Mouse (Mus musculus) G1E (cell line): ENCODE results near the gene Slc22a17. TPM values are rescaled to one million over a fixed set of nuclear protein-coding genes. Genes with fewer than 3 reads are reported as not detected.

Experiments
- ATAC-seq: 2 replicates; pipeline ENCODE4 v1.8.0; 2016; ENCODE audit warnings: mild to moderate bottlenecking; ENCODE audit not compliant: insufficient number of reproducible peaks, poor library complexity, low FRiP score, severe bottlenecking; ENCODE audit errors: extremely low read depth
- DNase-seq: peaks from one replicate; pipeline ENCODE4 v3.0.0; 2012; ENCODE audit warnings: low spot score
- H3K27me3 ChIP-seq: 2 replicates; pipeline ENCODE4 v1.6.1; 2012; ENCODE audit warnings: mild to moderate bottlenecking, low read length, inconsistent platforms; ENCODE audit not compliant: insufficient read depth
- H3K36me3 ChIP-seq: replicated peaks from 2 replicates; pipeline ENCODE3; 2012; ENCODE audit warnings: mild to moderate bottlenecking, inconsistent platforms
- H3K4me1 ChIP-seq: 2 replicates; pipeline ENCODE4 v1.6.1; 2012; ENCODE audit warnings: low read depth, low read length, inconsistent platforms, mixed read lengths; ENCODE audit not compliant: insufficient read depth
- H3K4me3 ChIP-seq: 2 replicates; pipeline ENCODE4 v1.5.1; 2012; ENCODE audit warnings: low read depth, mild to moderate bottlenecking, inconsistent platforms, low read length, moderate library complexity, mixed read lengths
- H3K9me3 ChIP-seq: replicated peaks from 2 replicates; pipeline ENCODE4 v1.6.1; 2012; ENCODE audit warnings: inconsistent platforms
- CTCF ChIP-seq: IDR thresholded peaks from 2 replicates; pipeline ENCODE4 v1.5.1; 2012; ENCODE audit warnings: low read depth, low read length, inconsistent platforms, mixed read lengths
- GATA1 ChIP-seq: IDR thresholded peaks from 2 replicates; pipeline ENCODE4 v1.6.1; 2012; ENCODE audit warnings: borderline replicate concordance, low read length, inconsistent platforms, mixed read lengths
- GATA2 ChIP-seq: IDR thresholded peaks from 2 replicates; pipeline ENCODE4 v1.6.1; 2012; ENCODE audit warnings: low read depth, low read length, inconsistent platforms, borderline replicate concordance
- POLR2AphosphoS5 ChIP-seq: IDR thresholded peaks from 2 replicates; pipeline ENCODE4 v1.6.1; 2012; ENCODE audit warnings: low read depth, low read length, inconsistent platforms; ENCODE audit not compliant: insufficient replicate concordance
- TAL1 ChIP-seq: conservative IDR thresholded peaks from 2 replicates; pipeline ENCODE4 v1.6.1; 2012; ENCODE audit warnings: low read depth, low read length, inconsistent platforms, mixed read lengths
- polyA plus RNA-seq: library from polyadenylated mRNA; stranded (reverse); fragments of >175 nt; gene quantifications from 2 replicates; pipeline ENCODE4 v1.2.3, GENCODE M21; 2012
- total RNA-seq, 2 experiments: library from RNA; stranded (forward) in 1 of 2; stranded (reverse) in 1 of 2; fragments of 200-1000 nt in 1 of 2; fragments of >200 nt in 1 of 2; fragmentation: Nextera tagmentation in 1 of 2; gene quantifications; 2 replicates each; pipeline ENCODE4 v1.2.3; 2014 to 2017

The Slc22a17 gene
- total and polyA plus RNA-seq, 3 experiments, result 0.05 to 0.60 (median 0.13) TPM

DNA sequence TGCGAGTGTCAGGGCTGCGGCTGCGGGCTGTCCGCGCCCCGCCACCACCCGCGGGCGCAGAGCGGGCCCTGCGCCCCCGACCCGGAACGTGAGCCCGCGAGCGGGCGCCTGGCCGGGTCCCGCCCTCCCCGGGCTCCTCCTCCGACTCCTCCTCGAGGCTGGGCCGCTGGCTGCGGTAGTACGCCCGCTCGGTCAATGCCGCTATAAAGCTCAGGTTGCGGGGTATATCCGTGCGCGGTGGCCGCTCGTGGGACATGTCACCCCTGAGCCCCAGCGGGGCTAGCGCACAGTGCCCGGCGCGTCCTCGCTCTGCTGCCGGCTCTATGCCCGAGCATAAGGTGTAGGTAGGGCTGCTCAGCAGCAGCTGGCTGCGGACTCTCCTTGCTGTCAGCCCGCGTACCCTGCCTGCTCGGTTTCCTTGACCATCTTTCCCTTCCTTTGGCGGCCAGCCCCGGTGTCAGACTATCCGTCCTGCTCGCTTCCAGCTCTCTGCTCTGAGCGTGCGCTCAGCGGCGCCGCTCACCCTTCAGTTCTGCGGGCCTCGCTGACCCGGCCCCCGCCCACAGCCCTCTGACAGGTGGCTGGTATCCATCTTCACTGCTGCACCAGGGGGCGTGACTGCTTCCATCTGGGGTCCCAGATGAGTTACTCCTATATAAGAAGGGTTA, 35.8 kb downstream of the Slc22a17 start, which contains the start of gene Ppp1r3e:
Gene Ppp1r3e (minus strand): TSS at position 503 of the 668 bp plus-strand sequence.
- ATAC-seq (no peak), DNase-seq (peak; percentile 53)
- peaks cover 4% of the 10 kb centered on the region for H3K36me3 ChIP-seq
- peaks cover 34% of the 10 kb centered on the region for H3K4me1 ChIP-seq
- peak within 1 kb of the TSS; percentile 91 for H3K4me3 ChIP-seq
- TF ChIP-seq CTCF, result no peak
- TF ChIP-seq POLR2AphosphoS5, result no peak
- TF ChIP-seq GATA2, result no peak
- no peak for TF ChIP-seq GATA1
- TF ChIP-seq TAL1, result no peak
- no peaks in the 10 kb centered on the region for H3K27me3 ChIP-seq
- H3K9me3 ChIP-seq, result no peaks in the 10 kb centered on the region

- DNase-seq, result peak; percentile 97
- peaks cover 31% of the 10 kb centered on the region for H3K4me1 ChIP-seq
- peaks cover 4% of the 10 kb centered on the region for H3K36me3 ChIP-seq
- no peak for TF ChIP-seq CTCF
- no peaks in the 10 kb centered on the region for H3K27me3 ChIP-seq
- peak; percentile 76 for ATAC-seq
- no peaks in the 10 kb centered on the region for H3K9me3 ChIP-seq
- peak overlapping the region; percentile 91 for H3K4me3 ChIP-seq
Observed at GRCm38 (mm10) chr14:54876539-54877047, 36.3 kb downstream of the Slc22a17 start.

GRCm38 (mm10) chr14:54875844-54876538, 36.9 kb downstream of the Slc22a17 start:
- H3K4me3 ChIP-seq, result peak overlapping the region; percentile 91
- TF ChIP-seq CTCF, result no peak
- no peaks in the 10 kb centered on the region for H3K27me3 ChIP-seq
- peaks cover 27% of the 10 kb centered on the region for H3K4me1 ChIP-seq
- peaks cover 4% of the 10 kb centered on the region for H3K36me3 ChIP-seq
- ATAC-seq, result no peak
- DNase-seq, result peak; percentile 28
- H3K9me3 ChIP-seq, result no peaks in the 10 kb centered on the region

- DNase-seq, result no peak
- ATAC-seq, result no peak
Observed at GRCm38 (mm10) chr14:54874165-54874564, 38.8 kb downstream of the Slc22a17 start.

DNA sequence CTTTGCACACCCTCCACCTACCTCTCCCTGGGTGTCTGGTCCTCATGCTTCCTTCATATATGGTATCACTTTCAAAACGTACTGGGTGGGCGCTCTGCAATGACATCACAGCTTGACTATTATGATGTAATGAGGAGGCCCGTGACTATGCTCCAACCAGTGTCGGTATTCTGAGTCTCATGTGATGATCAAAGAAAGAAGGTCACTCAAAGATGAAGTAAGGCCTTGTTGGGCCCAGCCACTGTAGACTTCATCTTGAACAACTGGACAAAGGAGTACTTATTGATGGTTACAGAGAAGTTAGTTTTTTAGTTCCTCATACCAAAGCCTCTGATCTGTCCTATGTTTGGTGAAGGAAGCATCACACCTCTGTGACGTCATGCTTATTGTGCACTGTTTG, 42.1 kb downstream of the Slc22a17 start, which contains the start of gene Homez:
Gene Homez (minus strand): TSS at position 101 of the 400 bp plus-strand sequence.
- Histone ChIP-seq H3K9me3 (no peaks in the 10 kb centered on the region), H3K27me3 (no peaks in the 10 kb centered on the region), H3K36me3 (peaks cover 4% of the 10 kb centered on the region), H3K4me1 (peaks cover 15% of the 10 kb centered on the region), H3K4me3 (no peak within 1 kb of the TSS)
- ATAC-seq (no peak), DNase-seq (no peak)
- TF ChIP-seq CTCF (no peak), TAL1 (no peak), GATA1 (no peak)

More at GRCm38 (mm10) chr14:54874165-54874564, 38.8 kb downstream of the Slc22a17 start:
- Histone ChIP-seq H3K4me1 (peaks cover 27% of the 10 kb centered on the region), H3K4me3 (no peak overlapping the region), H3K9me3 (no peaks in the 10 kb centered on the region), H3K27me3 (no peaks in the 10 kb centered on the region), H3K36me3 (peaks cover 4% of the 10 kb centered on the region)
- no peak for TF ChIP-seq TAL1
- TF ChIP-seq CTCF, result no peak
- TF ChIP-seq GATA2, result no peak
- no peak for TF ChIP-seq GATA1
- no peak for TF ChIP-seq POLR2AphosphoS5

GRCm38 (mm10) chr14:54868026-54868425, 44.9 kb downstream of the Slc22a17 start:
- H3K9me3 ChIP-seq, result no peaks in the 10 kb centered on the region
- peaks cover 2% of the 10 kb centered on the region for H3K36me3 ChIP-seq
- TF ChIP-seq GATA2 (no peak), TAL1 (no peak), GATA1 (no peak), CTCF (no peak)
- ATAC-seq (no peak), DNase-seq (no peak)
- H3K27me3 ChIP-seq, result no peaks in the 10 kb centered on the region
- peaks cover 25% of the 10 kb centered on the region for H3K4me1 ChIP-seq
- H3K4me3 ChIP-seq, result no peak overlapping the region

- Histone ChIP-seq H3K9me3 (no peaks in the 10 kb centered on the region), H3K27me3 (no peaks in the 10 kb centered on the region), H3K4me1 (peaks cover 25% of the 10 kb centered on the region), H3K36me3 (no peaks in the 10 kb centered on the region), H3K4me3 (no peak overlapping the region)
- DNase-seq (no peak), ATAC-seq (no peak)
- TF ChIP-seq GATA1, result no peak
- TF ChIP-seq CTCF, result peak; percentile 63; the same call in 1 of the 2 replicates
- TF ChIP-seq TAL1, result no peak
Observed at GRCm38 (mm10) chr14:54866936-54867335, 46.0 kb downstream of the Slc22a17 start.
